Mouse (Mus musculus) adrenal gland, adult 18-20 months (tissue): ENCODE results near the gene Rxra. TPM values are rescaled to one million over a fixed set of nuclear protein-coding genes. Genes with fewer than 3 reads are reported as not detected.

Source experiments
- DNase-seq, 2 experiments: peaks; one replicate each; pipeline ENCODE4 v3.0.0; 2021 to 2022; ENCODE audit warnings: low spot score in 2 of 2
- total RNA-seq, 2 experiments: library from RNA; stranded (reverse); gene quantifications; 1 replicate in 1 of 2; 2 replicates in 1 of 2; pipeline ENCODE4 v1.2.3; 2021

The Rxra gene
- total RNA-seq, 2 experiments from 2014 or later = 52.1 to 52.6 TPM

GRCm38 (mm10) chr2:27761260-27761995, 85.2 kb downstream of the Rxra start:
- no peak for DNase-seq

DNA sequence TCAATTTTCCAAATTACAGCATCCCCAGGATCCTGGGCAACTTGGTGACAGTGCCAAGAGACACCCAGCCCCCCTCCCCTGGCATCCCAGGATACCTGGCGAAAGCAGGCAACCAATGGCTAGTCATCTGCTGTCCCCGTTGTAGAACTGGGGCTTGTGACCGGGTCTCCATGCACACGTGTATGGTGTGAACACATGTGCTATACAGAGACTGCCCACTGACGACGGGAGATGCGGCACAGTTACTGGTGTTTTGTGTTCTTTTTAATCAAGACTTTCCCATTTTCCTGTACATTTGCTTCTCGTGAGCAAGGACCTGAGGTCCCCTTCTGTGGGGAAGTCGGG, 85.7 kb downstream of the Rxra start:
- DNase-seq = no peak

DNA sequence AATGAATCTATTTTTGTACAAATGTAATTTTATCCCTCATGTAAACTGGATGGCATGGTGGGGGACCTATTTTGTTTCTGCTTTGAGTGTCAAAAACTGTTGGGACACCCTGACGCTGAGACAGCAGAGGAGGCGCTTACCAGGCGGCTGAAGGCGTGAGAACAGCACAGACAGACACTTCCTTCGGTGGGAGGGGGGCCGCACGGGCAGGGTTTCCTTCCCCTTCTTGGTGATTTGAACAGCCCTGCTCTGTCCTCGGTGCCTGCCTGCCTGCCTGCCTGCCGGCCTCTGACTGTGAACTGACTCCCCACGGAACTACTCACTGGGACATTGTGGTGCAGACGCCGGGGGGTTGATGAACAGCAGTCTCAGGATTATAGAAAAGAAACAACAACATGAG, 86.3 kb downstream of the Rxra start:
- DNase-seq = no peak

- no peak for DNase-seq
Observed at GRCm38 (mm10) chr2:27762920-27763780, 86.9 kb downstream of the Rxra start.

DNA sequence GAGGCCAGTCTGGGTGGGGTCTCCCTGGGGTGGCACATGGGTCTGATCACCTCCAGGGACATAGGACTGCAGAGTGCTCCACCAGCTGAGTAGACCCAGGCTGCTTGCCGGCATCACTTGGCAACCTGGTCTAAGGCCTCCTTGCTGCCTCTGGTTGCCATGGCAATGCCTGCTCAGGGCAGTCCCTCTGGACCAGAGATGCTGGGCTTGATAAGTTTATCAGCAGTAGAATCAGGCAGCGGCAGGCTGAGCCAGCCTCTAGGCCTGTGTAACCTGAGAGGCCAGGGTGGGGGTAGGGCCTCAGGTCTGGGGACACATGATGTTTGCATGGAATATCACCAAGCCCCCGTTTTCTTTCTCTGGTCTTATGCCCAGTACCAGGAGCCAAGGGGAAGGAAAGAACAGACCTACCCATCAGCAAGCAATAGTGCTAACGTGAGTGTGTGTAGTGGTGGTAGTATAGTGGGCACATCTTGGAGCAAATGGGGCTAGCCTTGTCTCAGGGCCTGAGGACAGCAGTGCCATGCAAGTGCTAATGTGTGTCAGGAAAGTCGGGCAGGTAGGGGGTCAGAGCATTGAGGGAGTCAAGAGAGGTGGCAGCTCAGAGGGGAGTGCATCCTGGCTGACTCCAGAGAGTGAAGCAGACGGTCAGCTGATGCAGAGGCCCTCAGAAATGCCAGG, 88.2 kb downstream of the Rxra start:
- no peak for DNase-seq

- DNase-seq = peak; percentile 88 to 91
Observed at GRCm38 (mm10) chr2:27764937-27765319, 88.7 kb downstream of the Rxra start.

DNA sequence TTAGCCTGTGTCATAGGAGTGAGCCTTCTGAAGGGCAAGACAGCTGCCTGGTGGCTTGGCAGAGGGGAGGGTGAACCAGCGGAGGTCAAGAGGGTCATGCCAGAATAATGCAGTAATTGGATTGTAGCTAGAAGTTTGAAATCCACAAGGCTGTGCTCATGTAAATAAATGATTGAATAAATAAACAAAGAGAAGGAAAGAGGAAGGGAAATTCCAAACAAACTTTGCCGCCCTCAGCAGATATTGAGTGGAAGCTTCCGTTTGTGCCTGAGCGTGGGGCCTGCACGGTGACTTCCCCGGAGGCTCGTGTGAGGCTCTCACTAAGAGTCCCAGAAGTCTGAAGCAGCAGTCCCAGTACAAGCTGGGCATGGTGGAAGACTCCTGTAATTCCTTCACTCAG, 91.5 kb downstream of the Rxra start:
- DNase-seq = no peak

- DNase-seq = no peak
Observed at GRCm38 (mm10) chr2:27769701-27770100, 93.5 kb downstream of the Rxra start.

DNA sequence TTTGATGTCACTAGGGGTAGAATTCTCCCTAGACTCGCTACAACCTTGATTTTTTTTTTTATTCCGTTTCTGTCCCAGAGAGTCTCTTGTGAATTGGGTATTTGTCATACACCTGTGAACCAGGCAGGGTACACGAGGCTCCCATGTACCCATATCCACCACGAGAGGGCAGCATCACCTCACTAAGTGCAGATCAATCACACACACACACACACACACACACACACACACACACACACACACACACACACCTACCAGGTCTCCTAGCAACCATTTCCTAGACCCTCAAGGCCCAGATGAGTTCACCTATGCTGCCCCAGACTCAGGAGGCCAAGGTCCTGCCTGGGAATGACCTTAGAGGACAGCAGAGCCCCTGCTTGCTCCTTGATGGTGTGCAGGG, 94.0 kb downstream of the Rxra start:
- peak; percentile 61 to 65 for DNase-seq

GRCm38 (mm10) chr2:27771936-27772335, 95.7 kb downstream of the Rxra start:
- peak; percentile 86 to 90 for DNase-seq

DNA sequence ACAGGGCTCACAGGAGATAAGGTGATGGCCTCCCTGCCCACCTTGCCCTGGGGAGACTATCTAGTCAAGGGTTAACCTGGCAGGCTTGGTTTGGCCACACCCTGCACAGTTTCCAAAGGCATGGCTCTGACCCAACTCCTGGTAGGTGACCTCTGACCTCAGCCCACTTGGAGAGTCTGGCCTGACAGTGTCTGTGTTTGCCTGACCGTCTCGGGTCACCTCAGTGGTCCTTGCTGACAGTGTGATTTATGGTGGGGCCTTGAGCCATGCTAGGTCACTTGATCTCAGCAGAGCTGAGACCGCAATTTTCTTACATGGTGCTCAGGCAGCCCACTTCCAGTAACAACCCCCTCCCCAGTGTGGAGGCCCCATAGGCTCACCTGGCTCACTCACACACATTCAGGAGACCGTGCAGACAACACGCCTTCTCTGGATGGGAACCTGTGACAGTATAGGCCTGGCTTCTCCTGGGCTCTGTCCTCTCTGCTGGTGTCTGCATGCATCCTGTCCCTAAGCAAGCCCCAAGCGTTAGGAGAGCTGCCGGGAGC, 96.7 kb downstream of the Rxra start:
- no peak for DNase-seq

DNA sequence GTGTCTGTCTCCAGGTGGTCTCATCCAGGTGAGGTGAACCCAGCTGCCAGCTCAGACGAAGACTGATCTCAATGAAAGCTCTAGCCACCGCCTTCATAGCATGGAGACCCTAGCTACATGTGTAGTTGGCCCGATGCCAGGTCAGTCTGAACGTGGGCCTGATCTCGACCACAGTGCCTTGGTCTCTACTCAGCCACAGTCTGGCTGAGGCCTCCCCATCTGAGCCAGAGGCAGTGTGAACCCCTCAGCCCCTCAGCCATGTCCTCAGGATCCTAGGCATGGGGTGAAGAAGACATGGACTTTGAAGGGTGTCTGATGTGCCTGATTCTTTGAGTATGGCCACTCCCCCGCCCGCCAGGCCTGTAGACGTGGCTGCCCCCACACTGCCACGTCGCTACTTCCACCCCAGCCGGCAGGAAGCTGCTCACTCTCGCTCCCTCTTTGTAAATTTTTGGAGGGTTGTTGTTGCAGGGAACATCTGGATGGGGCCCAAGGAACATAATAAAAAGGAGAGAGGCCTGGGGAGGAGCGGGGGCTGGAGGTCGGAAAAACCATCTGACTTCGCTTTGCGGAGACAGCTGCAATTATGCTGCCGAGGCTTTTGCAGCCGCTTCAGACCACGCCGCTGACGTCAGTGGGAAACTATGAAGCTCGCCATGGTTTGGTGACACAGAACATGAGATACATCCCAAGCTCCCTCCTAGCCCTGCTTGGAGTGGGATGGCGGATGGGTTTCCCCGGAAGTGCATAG, 97.9 kb downstream of the Rxra start:
- no peak for DNase-seq

- DNase-seq = no peak
Observed at GRCm38 (mm10) chr2:27775006-27775405, 98.8 kb downstream of the Rxra start.

DNA sequence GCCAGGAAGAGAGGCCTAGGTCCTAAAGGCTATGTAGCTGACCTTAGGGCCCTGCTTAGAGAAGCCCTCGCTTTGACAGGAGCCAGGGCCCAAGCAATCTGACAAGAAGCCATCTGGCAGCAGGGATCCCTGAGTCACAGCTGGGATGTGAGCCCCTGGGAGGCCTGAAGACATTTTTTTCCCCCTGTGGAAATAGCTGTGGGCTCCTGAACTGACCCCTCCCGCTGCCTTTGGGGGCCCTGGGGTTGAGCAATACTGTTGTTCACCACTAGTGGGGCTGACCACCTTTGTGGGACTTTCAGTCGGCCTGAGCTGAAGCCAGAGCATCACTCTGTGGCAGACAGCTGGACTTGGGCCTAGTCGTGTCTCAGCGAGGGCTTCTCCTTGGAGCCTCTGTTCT, 99.4 kb downstream of the Rxra start:
- no peak for DNase-seq

DNA sequence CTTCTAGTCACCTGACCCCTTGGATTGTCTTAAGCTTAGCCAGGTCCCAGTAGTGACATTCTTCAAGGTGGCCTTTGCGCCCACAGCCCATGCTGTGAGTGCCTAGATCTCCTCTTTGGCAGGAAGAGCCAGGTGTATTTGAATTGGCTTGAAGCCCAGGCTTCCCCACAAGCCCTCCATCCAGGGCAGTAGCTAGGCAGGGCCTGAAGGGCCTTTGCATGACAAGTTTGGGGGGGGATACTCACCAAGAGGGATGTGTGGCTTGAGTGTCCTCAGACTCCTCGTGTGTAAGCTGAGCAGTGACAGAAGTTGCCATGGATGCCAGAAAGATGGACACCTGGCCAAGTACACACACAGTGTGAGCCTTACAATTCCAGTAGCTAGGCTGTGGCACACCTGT, 101.5 kb downstream of the Rxra start:
- DNase-seq = no peak

DNA sequence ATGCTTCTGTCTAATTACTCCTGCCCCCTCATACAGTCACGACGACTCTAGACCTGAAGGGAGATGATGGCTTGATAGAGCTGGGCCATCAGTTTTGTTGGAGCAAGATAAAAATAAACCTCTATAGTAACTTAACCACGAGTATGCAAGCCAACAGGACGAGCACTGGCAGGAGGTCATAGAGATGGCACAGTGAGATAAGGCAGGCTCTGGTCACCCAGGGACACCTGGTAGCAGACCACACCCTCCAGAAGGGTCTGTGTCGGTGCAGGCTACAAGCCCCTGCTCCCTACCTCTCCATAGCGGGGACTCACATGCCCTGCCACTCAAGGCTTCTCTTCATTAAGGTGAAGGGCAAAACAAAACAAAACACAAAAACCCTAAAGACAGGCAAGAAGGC, 102.0 kb downstream of the Rxra start:
- no peak for DNase-seq

DNA sequence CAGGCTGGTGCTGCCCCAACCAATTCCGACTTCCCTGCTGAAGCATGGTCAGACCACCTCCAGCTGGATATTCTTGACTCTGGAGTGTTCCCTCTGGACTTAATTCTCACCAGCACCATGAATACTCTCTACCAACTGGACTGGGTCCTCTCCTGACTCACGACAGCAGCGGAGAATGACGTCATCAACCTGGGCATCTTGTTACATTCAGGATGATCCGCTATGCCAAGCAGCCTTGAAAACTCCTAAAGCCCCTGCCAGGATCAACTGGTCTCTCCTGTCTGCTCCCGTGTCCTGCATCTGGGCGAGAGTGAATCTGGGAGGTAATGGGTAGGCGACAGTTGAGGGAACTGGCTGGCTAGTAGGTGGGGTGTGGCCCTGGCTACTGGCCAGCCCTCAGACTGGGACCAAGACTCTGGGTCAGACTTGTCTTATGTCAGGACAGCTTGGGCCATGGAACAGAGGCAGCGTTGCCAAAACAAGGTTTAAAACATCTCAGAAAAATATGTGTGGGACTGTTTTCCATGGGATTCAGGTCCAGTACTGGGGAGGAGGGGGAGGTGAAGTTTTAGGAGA, 103.1 kb downstream of the Rxra start:
- DNase-seq = no peak

DNA sequence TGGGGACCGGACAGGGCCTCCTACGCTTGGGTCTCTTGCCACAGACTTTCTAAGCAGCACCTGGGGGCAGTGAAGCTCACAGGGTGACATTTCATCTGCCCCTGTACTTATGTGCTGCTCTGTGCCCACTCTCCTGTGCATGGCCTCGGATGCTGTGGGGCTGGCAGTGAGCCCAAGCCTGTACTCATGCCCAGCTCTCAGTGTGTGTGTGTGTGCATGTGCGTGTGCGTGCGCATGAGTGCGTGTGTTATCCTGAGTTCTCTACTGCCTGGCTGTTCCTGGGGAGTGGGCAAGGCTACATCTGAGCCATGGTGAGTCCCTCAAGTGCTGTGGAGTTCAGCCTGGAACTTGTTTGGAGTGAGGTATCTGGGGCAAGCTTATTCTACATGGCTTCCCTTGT, 103.9 kb downstream of the Rxra start:
- no peak for DNase-seq

DNA sequence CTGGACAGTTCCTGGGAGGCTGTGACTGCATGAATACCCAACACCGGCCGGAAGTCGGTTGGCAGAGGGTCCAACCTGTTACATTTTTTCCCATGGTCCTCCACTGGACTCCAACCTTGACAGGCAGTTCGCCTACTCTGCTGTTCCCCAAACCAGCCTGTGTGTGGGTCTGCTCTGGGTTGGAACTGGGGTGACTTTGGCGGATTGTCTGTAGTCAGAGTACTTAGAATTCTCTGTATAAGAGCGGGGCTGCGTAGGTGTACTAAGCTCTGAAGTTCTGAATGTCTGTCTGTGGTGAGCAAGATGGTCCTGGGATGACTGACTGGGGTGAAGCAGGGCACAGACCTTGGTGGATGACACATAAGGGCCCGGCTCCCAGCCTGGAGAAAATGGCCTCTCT, 109.1 kb downstream of the Rxra start:
- no peak for DNase-seq

DNA sequence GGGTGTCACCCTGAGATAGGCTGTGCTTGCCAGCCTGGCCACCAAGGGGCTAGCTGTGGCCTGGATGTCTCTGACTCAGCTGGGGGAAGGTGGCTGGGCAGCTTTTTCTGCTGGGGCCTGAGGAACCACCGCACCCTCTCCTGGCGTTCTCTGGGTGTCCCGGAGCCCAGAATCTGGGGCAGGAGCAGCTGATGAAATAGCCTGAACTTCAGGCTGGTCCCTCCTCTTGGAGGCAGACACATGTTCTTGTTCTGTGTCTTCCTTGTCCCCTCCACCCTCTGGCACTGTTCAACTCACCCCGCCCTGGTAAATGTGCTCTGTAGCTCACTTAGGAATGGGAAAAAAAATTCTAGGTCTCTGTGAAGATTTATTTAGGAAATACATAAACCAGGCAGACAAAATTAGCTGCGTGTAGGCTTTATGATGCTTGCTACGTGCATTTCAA, 109.8 kb downstream of the Rxra start:
- DNase-seq = no peak

- no peak for DNase-seq
Observed at GRCm38 (mm10) chr2:27791571-27791970, 115.3 kb downstream of the Rxra start.
